Mouse (Mus musculus) lung, postnatal 4 days (tissue): ENCODE measurements around the gene Map7.

ENCODE experiments used
- DNase-seq, 2 experiments: peaks; one replicate each; pipeline ENCODE4 v3.0.0; 2021

Gene Map7

DNA sequence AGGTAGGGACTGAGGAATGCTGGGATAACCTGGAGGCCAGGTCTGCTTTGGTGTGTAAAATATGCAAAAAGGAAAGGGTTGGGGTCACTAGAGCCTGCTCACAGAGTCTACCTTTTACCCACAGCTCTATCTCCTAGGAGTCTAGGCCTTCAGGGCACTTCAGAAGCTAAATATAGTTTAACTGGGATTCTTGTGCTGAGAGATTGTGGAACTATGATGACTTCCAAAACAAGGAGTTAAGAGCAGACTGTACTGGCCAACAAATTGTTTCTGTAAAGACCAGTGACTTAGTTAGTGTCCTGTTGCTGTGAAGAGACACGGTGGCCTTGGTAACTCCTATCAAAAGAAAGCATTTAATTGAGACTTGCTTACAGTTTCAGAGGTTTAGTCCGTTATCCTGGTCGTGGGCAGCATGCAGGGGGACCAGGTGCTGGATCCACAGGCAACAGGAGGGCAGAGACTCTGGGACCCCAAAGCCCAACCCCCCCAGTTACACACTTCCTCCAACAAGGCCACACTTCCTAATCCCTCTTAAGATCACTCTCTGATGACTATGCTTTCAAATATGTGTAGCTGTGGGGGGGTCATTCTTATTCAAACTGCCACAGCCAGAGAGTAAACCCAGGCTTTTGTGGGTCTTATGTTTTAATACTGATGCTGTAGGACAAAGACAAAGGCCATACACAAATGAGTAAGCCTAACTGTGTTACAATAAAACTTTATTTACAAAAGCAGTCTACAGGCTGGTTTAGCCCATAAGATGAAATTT lies 150.1 kb downstream of the Map7 start:
- no peak for DNase-seq

DNA sequence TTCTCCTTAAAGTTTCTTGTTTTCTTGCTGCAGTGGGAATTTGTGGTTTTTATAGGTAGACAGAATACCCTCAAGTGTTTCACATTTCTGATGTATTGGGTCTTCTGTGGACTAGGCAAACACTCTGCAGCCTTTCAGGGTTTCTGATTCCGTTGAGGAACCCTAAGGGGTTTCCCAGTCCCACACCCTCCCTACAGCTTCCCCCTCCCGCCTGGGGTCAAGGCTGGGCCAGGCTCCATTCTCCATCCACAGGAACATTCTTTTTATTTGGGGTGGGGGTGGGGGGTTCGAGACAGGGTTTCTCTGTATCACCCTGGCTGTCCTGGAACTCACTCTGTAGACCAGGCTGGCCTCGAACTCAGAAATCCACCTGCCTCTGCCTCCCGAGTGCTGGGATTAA lies 150.8 kb downstream of the Map7 start:
- no peak for DNase-seq

DNA sequence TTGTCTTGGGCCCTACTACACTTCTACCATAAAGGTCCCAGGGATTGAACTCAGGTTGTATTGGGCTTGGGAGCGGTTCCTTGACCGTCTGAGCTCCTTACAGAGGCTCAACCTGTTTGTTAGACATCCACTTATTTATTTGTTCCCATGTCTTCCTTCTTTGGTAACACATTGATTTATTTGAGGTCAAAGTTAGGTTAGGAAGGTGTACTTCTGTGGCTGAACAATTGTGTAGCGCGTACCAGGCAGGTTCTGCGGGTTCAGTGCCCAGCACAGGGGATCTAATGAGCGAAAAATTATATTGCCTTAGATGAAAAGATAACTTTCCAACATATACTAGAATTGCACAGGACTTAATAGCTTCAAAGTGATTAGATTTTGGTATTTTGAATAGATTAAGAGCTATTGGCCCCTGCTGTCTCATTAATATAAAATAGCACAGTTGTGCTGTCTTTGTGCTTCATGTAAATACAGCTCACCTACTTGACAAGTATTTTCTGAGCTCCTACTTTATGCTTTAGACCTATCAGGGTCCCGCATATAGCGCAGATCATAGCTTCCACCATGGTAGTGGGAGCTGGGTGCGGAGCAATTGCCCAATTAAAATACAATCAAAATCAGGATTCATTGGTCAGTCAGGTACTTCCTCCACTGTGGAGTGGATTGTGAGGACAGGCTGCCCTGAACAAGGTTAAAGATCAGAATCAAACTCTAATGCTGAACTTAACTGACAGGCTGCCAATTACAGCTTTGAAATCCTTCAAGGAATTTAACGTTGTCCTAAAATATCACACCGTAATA lies 162.9 kb downstream of the Map7 start:
- no peak for DNase-seq

DNA sequence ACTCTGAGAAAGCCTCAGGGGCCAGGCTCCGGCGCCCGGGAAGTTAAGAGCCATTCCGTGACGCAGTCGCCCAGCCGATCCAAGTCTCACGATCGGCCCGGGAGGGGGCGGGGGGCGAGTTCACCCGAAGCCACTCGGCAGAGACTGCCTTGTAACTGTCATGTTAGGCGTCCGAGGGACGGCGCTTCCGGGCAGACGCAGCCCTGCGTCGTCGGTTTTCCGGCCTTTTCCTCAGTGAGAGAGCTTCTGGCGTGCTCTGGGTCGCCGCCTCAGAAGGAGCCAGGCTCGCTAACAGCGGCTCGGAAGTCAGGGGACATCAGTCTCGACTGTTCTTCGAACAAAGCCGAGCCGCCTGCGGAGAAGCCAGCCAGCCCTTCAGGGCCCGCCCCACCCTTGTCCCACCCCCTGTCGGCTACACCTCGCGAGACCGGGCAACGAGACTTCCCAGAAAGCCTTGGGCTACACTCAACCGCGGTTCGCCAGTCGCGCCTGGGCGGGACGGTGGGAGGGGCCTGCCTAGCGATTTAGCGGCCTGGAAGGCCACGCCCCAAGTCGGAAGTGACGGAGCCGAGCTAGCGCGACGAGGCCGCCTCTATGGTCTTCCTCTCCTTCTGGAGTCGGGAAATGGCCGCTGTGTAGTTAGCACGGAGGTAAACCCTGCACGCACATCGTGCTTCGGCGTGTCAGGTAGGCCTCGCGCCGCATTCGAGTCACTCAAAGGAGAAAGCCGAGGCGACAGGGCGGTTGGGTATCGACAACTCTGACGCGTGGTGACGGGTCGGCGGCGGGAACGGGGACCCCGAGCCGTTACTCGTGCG lies 163.9 kb downstream of the Map7 start, which contains the start of gene Bclaf1:
Gene Bclaf1 (plus strand): TSS at position 552 of the 818 bp plus-strand sequence.
- DNase-seq = peak; percentile 100

DNA sequence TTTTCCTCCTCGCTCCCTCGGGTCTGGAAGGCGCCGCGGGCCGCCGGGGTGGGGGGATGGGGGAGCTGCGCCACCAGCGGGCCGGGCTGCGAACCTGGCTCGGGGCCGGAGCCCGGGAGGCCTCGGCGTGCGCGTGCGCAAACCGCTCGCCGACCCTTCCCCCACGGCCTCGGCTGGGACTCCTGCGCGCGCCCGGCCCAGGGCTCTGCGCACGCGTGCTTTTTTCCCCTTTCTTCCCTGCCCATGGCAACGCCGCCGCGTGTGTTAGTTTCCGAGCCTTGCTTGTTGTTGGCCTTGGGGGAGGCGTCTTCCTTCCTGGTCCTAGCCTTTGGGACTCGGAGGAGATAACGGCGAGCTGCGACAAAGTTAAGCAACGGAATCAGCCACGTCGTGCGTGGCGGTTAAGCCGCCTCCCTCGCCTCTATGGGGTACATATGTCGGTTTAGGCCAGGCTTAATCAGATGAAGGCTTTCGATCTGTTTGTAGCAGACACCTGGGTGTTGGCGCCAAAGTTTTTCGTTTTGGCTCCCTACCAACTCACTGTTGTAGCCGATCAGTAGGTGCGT lies 164.5 kb downstream of the Map7 start:
- peak; percentile 94 for DNase-seq

DNA sequence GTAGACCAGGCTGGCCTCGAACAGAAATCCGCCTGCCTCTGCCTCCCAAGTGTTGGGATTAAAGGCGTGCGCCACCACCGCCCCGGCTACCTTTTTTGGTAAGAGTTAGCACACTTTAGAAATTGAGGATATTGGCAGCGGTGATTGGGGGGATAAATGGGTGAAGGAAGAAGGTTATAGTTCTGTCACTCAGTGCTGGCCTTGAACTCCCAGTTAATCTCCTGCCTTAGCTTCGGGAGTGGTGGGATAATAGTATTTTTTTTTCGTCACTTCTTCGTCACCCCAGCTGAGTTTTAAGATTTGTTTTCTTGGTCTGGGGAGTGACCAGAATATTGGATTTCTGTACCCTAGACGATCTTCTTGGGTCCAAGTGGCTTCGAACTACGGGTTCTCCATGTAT lies 165.2 kb downstream of the Map7 start:
- no peak for DNase-seq

- no peak for DNase-seq
These were observed 165.7 kb downstream of the Map7 start for GRCm38 (mm10) chr10:20313941-20314340.

GRCm38 (mm10) chr10:20314797-20315196 lies 166.5 kb downstream of the Map7 start:
- peak in 1 of 2 experiments; percentile 23 for DNase-seq

- DNase-seq = no peak
These were observed 169.2 kb downstream of the Map7 start for GRCm38 (mm10) chr10:20317466-20317865.

GRCm38 (mm10) chr10:20326226-20326625 lies 178.0 kb downstream of the Map7 start:
- DNase-seq = no peak
